ENCODE assay signal across 10 mouse cellular contexts in genomic region chr5:114607651-114608050, GRCm38 (mm10). TPM values are rescaled to one million over a fixed set of nuclear protein-coding genes. Genes with fewer than 3 reads are reported as not detected.
DNase-seq lines count a peak whose midpoint lies in the region; ATAC-seq and TF ChIP-seq lines count a peak whose summit lies in the region.
"Had no signal": no experiment of that assay in that cellular context is flagged by ENCODE, and none has a peak within 500 bp of the region (broad histone marks: within the 10 kb centered on the region; RNA-seq: fewer than 3 reads in every experiment).

No protein-coding gene starts in this region.

- no peak for TF ChIP-seq CTCF in cerebellum, adult 2 months (IDR thresholded peaks at IDR 0.05; ENCODE audit: borderline replicate concordance, insufficient read depth, low read depth, low read length)

- ATAC-seq in kidney, embryonic 16.5 days (ENCODE audit: low FRiP score, low TSS enrichment) = no peak
- ATAC-seq in lung, embryonic 16.5 days (ENCODE audit: low read depth) = peak; percentile 44

- H3K4me2 ChIP-seq in kidney, embryonic 16.5 days (replicated peaks; ENCODE audit: low read depth, low read length) = no peak overlapping the region
- H3K4me2 ChIP-seq in lung, embryonic 16.5 days (ENCODE audit: low read depth, low read length) = no peak overlapping the region

- H3K9ac ChIP-seq in kidney, embryonic 16.5 days (replicated peaks; ENCODE audit: low read length) = no peak overlapping the region
- no peak overlapping the region for H3K9ac ChIP-seq in lung, embryonic 16.5 days (ENCODE audit: low read length)
- H3K9ac ChIP-seq: embryonic facial prominence, embryonic 15.5 days; liver, embryonic 14.5 days had no signal

- intact Hi-C loops in gastrocnemius, postnatal 36 days (cut with DNase I) = loop anchor here (1.0 kb wide), 1 partner anchor 146 kb away; no protein-coding TSS in a partner anchor

- TF ChIP-seq POLR2A in cerebellum, adult 2 months (IDR thresholded peaks at IDR 0.05; ENCODE audit: borderline replicate concordance, insufficient read depth, low read length) = no peak

- peak; percentile 81 for DNase-seq in kidney, adult 18-20 months
- DNase-seq in cerebellum, adult 2 months = peak; percentile 85
- peak; percentile 29 to 36 for DNase-seq in gastrocnemius, postnatal 36 days
- peak; percentile 58 to 70 for DNase-seq in kidney, postnatal 4 days
- DNase-seq in spleen, postnatal 4 days (ENCODE audit: low spot score in 2 of 2) = no peak
- DNase-seq in thymus, postnatal 25 days = no peak

- H3K27me3 ChIP-seq in kidney, embryonic 16.5 days (ENCODE audit: insufficient read depth, low read length) = no peaks in the 10 kb centered on the region
- no peaks in the 10 kb centered on the region for H3K27me3 ChIP-seq in cerebellum, adult 2 months (ENCODE audit: control insufficient read depth, insufficient read depth, low read length)
- no peaks in the 10 kb centered on the region for H3K27me3 ChIP-seq in lung, embryonic 16.5 days (ENCODE audit: control insufficient read depth, insufficient read depth, low read depth, low read length)

- peaks cover 31% of the 10 kb centered on the region for H3K4me1 ChIP-seq in kidney, embryonic 16.5 days (ENCODE audit: insufficient read depth, low read length)
- H3K4me1 ChIP-seq in cerebellum, adult 2 months (ENCODE audit: control insufficient read depth, insufficient read depth, low read length) = peaks cover 12% of the 10 kb centered on the region
- peaks cover 14% of the 10 kb centered on the region for H3K4me1 ChIP-seq in lung, embryonic 16.5 days (replicated peaks; ENCODE audit: control insufficient read depth, insufficient read depth, low read length)

- no peak overlapping the region for H3K27ac ChIP-seq in kidney, embryonic 16.5 days (ENCODE audit: low read length)
- H3K27ac ChIP-seq in cerebellum, adult 2 months (ENCODE audit: insufficient read depth, low read length) = no peak overlapping the region
- H3K27ac ChIP-seq in lung, embryonic 16.5 days (ENCODE audit: low read length) = 0 out of 2 replicates have a peak overlapping the region, but pooled peaks have one; percentile 0
- H3K27ac ChIP-seq: embryonic facial prominence, embryonic 15.5 days; liver, embryonic 14.5 days had no signal

- 71% methylated on average over 8 of the region's 8 CpGs for WGBS in kidney, embryonic 16.5 days
- 8% methylated on average over 8 of the region's 8 CpGs for WGBS in cerebellum, adult 2 months
- WGBS in lung, embryonic 16.5 days = 25% methylated on average over 8 of the region's 8 CpGs

- no peaks in the 10 kb centered on the region for H3K9me3 ChIP-seq in kidney, embryonic 16.5 days (ENCODE audit: low read length)
- no peaks in the 10 kb centered on the region for H3K9me3 ChIP-seq in lung, embryonic 16.5 days (ENCODE audit: control insufficient read depth, low read length)
- H3K9me3 ChIP-seq: embryonic facial prominence, embryonic 15.5 days had no signal

- no peak overlapping the region for H3K4me3 ChIP-seq in kidney, embryonic 16.5 days (ENCODE audit: low read length)
- no peak overlapping the region for H3K4me3 ChIP-seq in cerebellum, adult 2 months (replicated peaks; ENCODE audit: insufficient read depth, low read depth, low read length)
- no peak overlapping the region for H3K4me3 ChIP-seq in lung, embryonic 16.5 days (ENCODE audit: low read length)
- H3K4me3 ChIP-seq: embryonic facial prominence, embryonic 15.5 days had no signal

- H3K36me3 ChIP-seq in kidney, embryonic 16.5 days (ENCODE audit: insufficient read depth, low read length) = peaks cover 9% of the 10 kb centered on the region; the same call in 1 of the 2 replicates
- H3K36me3 ChIP-seq in lung, embryonic 16.5 days (ENCODE audit: control insufficient read depth, insufficient read depth, low read length) = peaks cover 2% of the 10 kb centered on the region; the same call in 1 of the 2 replicates
- H3K36me3 ChIP-seq: embryonic facial prominence, embryonic 15.5 days had no signal

RNA-seq across cellular contexts. Expression of gene Fam222a, which starts 39.8 kb away (rescaled TPM):
- polyA plus RNA-seq in kidney, embryonic 16.5 days (2015; fragmentation: Nextera tagmentation; extraction: Ambion mirVana) = 4.1 and 4.5 TPM in 2 replicates
- polyA plus RNA-seq in cerebellum, adult 2 months (2012; rRNA removed) = 18.7 and 20.5 TPM in 2 replicates
- under 1 TPM; 0.22 to 0.28 TPM for total RNA-seq in gastrocnemius, postnatal 36 days (2021)
- polyA plus RNA-seq in lung, embryonic 16.5 days (2015; fragmentation: Nextera tagmentation; extraction: Ambion mirVana) = 2.2 and 2.3 TPM in 2 replicates

RNA-seq across cellular contexts. Expression of gene Trpv4, which starts 50.6 kb away (rescaled TPM):
- polyA plus RNA-seq in kidney, embryonic 16.5 days (2015; fragmentation: Nextera tagmentation; extraction: Ambion mirVana) = 33.4 and 33.6 TPM in 2 replicates
- 3.0 and 5.5 TPM in 2 replicates for polyA plus RNA-seq in cerebellum, adult 2 months (2012; rRNA removed)
- 1 to 10 TPM in 1 of 2 experiments, under 1 TPM in 1; 0.87 to 2.1 TPM for total RNA-seq in gastrocnemius, postnatal 36 days (2021)
- 2.8 and 2.9 TPM in 2 replicates for polyA plus RNA-seq in lung, embryonic 16.5 days (2015; fragmentation: Nextera tagmentation; extraction: Ambion mirVana)

Comparison
In these comparisons a context has a peak if more than half of its experiments do, and no peak if none do; other contexts are left out.
1. DNase-seq: peak in kidney, adult 18-20 months (single experiment), cerebellum, adult 2 months (2 of 2), gastrocnemius, postnatal 36 days (2 of 2) and kidney, postnatal 4 days (2 of 2); none in spleen, postnatal 4 days (0 of 2) and thymus, postnatal 25 days (single experiment).